Mouse (Mus musculus) frontal cortex, adult 2 months (tissue): Measurements from ENCODE around the gene Nop53. TPM values are rescaled to one million over a fixed set of nuclear protein-coding genes. Genes with fewer than 3 reads are reported as not detected.
"Not testable (repeated sequence)": the region's sequence is repeated elsewhere in the genome, so short reads cannot be mapped to it uniquely, and the experiment has no call there.

Source experiments
- DNase-seq, 2 experiments: peaks; one replicate each; pipeline ENCODE4 v3.0.0; 2022; ENCODE audit warnings: low spot score in 1 of 2; ENCODE audit errors: extremely low spot score in 1 of 2
- polyA plus RNA-seq: library from polyadenylated mRNA; depleted of rRNA; stranded (reverse); fragments of >200 nt; gene quantifications from 2 replicates; pipeline ENCODE4 v1.2.3, GENCODE M21; 2012

Nop53 gene
- polyA plus RNA-seq, 1 experiment, result 109 TPM

GRCm38 (mm10) chr7:15922220-15922773, 23.6 kb downstream of the Nop53 start, which contains the start of gene Selenow:
TSS of gene Selenow (minus strand) at chr7:15922402.
- peak; percentile 90 to 94 for DNase-seq

- DNase-seq, result peak in 1 of 2 experiments; percentile 45
Observed at GRCm38 (mm10) chr7:15921796-15922195, 24.1 kb downstream of the Nop53 start.

GRCm38 (mm10) chr7:15920645-15921190, 25.2 kb downstream of the Nop53 start:
- peak in 1 of 2 experiments; percentile 54 for DNase-seq

GRCm38 (mm10) chr7:15919947-15920346, 25.9 kb downstream of the Nop53 start:
- DNase-seq, result no peak

GRCm38 (mm10) chr7:15918371-15918770, 27.5 kb downstream of the Nop53 start:
- DNase-seq, result no peak

- no peak for DNase-seq
Observed at GRCm38 (mm10) chr7:15916996-15917395, 28.9 kb downstream of the Nop53 start.

- no peak for DNase-seq
Observed at GRCm38 (mm10) chr7:15916134-15916723, 29.6 kb downstream of the Nop53 start.

- not testable (repeated sequence) for DNase-seq
Observed at GRCm38 (mm10) chr7:15915695-15916094, 30.2 kb downstream of the Nop53 start.

- DNase-seq, result no peak
Observed at GRCm38 (mm10) chr7:15914751-15915150, 31.1 kb downstream of the Nop53 start.

GRCm38 (mm10) chr7:15914252-15914651, 31.6 kb downstream of the Nop53 start:
- DNase-seq, result peak in 1 of 2 experiments; percentile 58

GRCm38 (mm10) chr7:15912183-15912582, 33.7 kb downstream of the Nop53 start:
- peak in 1 of 2 experiments; percentile 85 for DNase-seq

- DNase-seq, result no peak
Observed at GRCm38 (mm10) chr7:15910521-15910920, 35.4 kb downstream of the Nop53 start.

- no peak for DNase-seq
Observed at GRCm38 (mm10) chr7:15907971-15908590, 37.8 kb downstream of the Nop53 start.

GRCm38 (mm10) chr7:15906602-15907001, 39.3 kb downstream of the Nop53 start:
- no peak for DNase-seq

GRCm38 (mm10) chr7:15905861-15906260, 40.0 kb downstream of the Nop53 start:
- DNase-seq, result no peak

- no peak for DNase-seq
Observed at GRCm38 (mm10) chr7:15901366-15902048, 44.4 kb downstream of the Nop53 start.

- DNase-seq, result no peak
Observed at GRCm38 (mm10) chr7:15894251-15894650, 51.6 kb downstream of the Nop53 start.
